Mouse (Mus musculus) neural tube, embryonic 11.5 days (tissue): ENCODE results near the gene Pcp4. TPM values are rescaled to one million over a fixed set of nuclear protein-coding genes. Genes with fewer than 3 reads are reported as not detected.

Experiments
- ATAC-seq: fragments of 200-750 bp; cut with Nextera tagmentation; 2 replicates; pipeline ENCODE4 v1.8.0; 2017; ENCODE audit warnings: moderate number of reproducible peaks, mild to moderate bottlenecking, moderate TSS enrichment, moderate library complexity; ENCODE audit not compliant: insufficient read depth, low FRiP score, low TSS enrichment
- DNase-seq: peaks from one replicate; pipeline ENCODE4 v3.0.0-alpha.2; 2015; ENCODE audit warnings: low spot score
- H3K27ac ChIP-seq: fragments of 300-500 bp; sonication (generic); 2 replicates; pipeline ENCODE4 v1.5.1; 2014; ENCODE audit warnings: low read depth, mild to moderate bottlenecking, low read length
- H3K27me3 ChIP-seq: fragments of 300-500 bp; sonication (generic); 2 replicates; pipeline ENCODE4 v1.6.1; 2014; ENCODE audit warnings: mild to moderate bottlenecking, low read length, mixed read lengths; ENCODE audit not compliant: control insufficient read depth, insufficient read depth
- H3K36me3 ChIP-seq: fragments of 300-500 bp; sonication (generic); 2 replicates; pipeline ENCODE4 v1.6.1; 2014; ENCODE audit warnings: mild to moderate bottlenecking, low read length, moderate library complexity, mixed read lengths; ENCODE audit not compliant: control insufficient read depth, insufficient read depth
- H3K4me1 ChIP-seq: fragments of 300-500 bp; sonication (generic); 2 replicates; pipeline ENCODE4 v1.6.1; 2014; ENCODE audit warnings: low read length, mixed read lengths; ENCODE audit not compliant: control insufficient read depth, insufficient read depth
- H3K4me2 ChIP-seq: fragments of 300-500 bp; sonication (generic); 2 replicates; pipeline ENCODE4 v1.6.1; 2014; ENCODE audit warnings: low read depth, mild to moderate bottlenecking, moderate library complexity
- H3K4me3 ChIP-seq: fragments of 300-500 bp; sonication (generic); 2 replicates; pipeline ENCODE4 v1.5.1; 2014; ENCODE audit warnings: low read depth, low read length
- H3K9ac ChIP-seq: fragments of 300-500 bp; sonication (generic); 2 replicates; pipeline ENCODE4 v1.6.1; 2014; ENCODE audit warnings: mild to moderate bottlenecking, low read length
- H3K9me3 ChIP-seq: fragments of 300-500 bp; sonication (generic); 2 replicates; pipeline ENCODE4 v1.6.1; 2016; ENCODE audit warnings: low read length; ENCODE audit not compliant: control insufficient read depth
- WGBS: fragments of 180-500 bp; shearing (Covaris S2); extraction: QIAGEN DNeasy Blood & Tissue Kit; methylation state at CpG from one replicate; pipeline ENCODE4 v1.1.7; 2014; 5-methylcytosine and 5-hydroxymethylcytosine counted together
- polyA plus RNA-seq: library from polyadenylated mRNA; unstranded; fragments of >200 nt; fragmentation: Nextera tagmentation; extraction: Ambion mirVana; gene quantifications from 2 replicates; pipeline ENCODE4 v1.2.1, GENCODE M21; 2014

The Pcp4 gene
- polyA plus RNA-seq, 1 experiment from 2014 or later, result 24.7 TPM

GRCm38 (mm10) chr16:96469640-96470039 is 2.2 kb downstream of the Pcp4 start:
- DNase-seq (no peak), ATAC-seq (no peak)
- Histone ChIP-seq H3K4me2 (no peak overlapping the region), H3K9me3 (no peaks in the 10 kb centered on the region), H3K4me1 (no peaks in the 10 kb centered on the region), H3K4me3 (no peak overlapping the region), H3K36me3 (no peaks in the 10 kb centered on the region), H3K9ac (no peak overlapping the region), H3K27ac (no peak overlapping the region), H3K27me3 (no peaks in the 10 kb centered on the region)
- 59% methylated on average over 4 of the region's 4 CpGs for WGBS

GRCm38 (mm10) chr16:96472361-96472760 is 5.0 kb downstream of the Pcp4 start:
- Histone ChIP-seq H3K9ac (no peak overlapping the region), H3K4me1 (no peaks in the 10 kb centered on the region), H3K27ac (no peak overlapping the region), H3K4me3 (no peak overlapping the region), H3K4me2 (no peak overlapping the region), H3K27me3 (no peaks in the 10 kb centered on the region), H3K36me3 (no peaks in the 10 kb centered on the region), H3K9me3 (no peaks in the 10 kb centered on the region)
- DNase-seq (no peak), ATAC-seq (no peak)
- WGBS, result 40% methylated on average over 5 of the region's 5 CpGs

GRCm38 (mm10) chr16:96472816-96473215 is 5.4 kb downstream of the Pcp4 start:
- H3K4me2 ChIP-seq, result no peak overlapping the region
- no peak overlapping the region for H3K9ac ChIP-seq
- 50% methylated on average over 7 of the region's 7 CpGs for WGBS
- no peaks in the 10 kb centered on the region for H3K27me3 ChIP-seq
- DNase-seq (peak; percentile 31), ATAC-seq (no peak)
- no peaks in the 10 kb centered on the region for H3K4me1 ChIP-seq
- H3K4me3 ChIP-seq, result no peak overlapping the region
- no peaks in the 10 kb centered on the region for H3K36me3 ChIP-seq
- H3K9me3 ChIP-seq, result no peaks in the 10 kb centered on the region
- no peak overlapping the region for H3K27ac ChIP-seq

GRCm38 (mm10) chr16:96474185-96474584 is 6.8 kb downstream of the Pcp4 start:
- H3K36me3 ChIP-seq, result no peaks in the 10 kb centered on the region
- H3K27me3 ChIP-seq, result no peaks in the 10 kb centered on the region
- DNase-seq, result no peak
- no peak for ATAC-seq
- H3K27ac ChIP-seq, result no peak overlapping the region
- H3K9ac ChIP-seq, result no peak overlapping the region
- H3K9me3 ChIP-seq, result no peaks in the 10 kb centered on the region
- H3K4me2 ChIP-seq, result no peak overlapping the region
- 64% methylated on average over 3 of the region's 3 CpGs for WGBS
- no peaks in the 10 kb centered on the region for H3K4me1 ChIP-seq
- H3K4me3 ChIP-seq, result no peak overlapping the region

- H3K27me3 ChIP-seq, result no peaks in the 10 kb centered on the region
- H3K4me1 ChIP-seq, result no peaks in the 10 kb centered on the region
- no peaks in the 10 kb centered on the region for H3K36me3 ChIP-seq
- H3K4me2 ChIP-seq, result no peak overlapping the region
- H3K4me3 ChIP-seq, result no peak overlapping the region
- DNase-seq (no peak), ATAC-seq (no peak)
- 93% methylated on average over 4 of the region's 4 CpGs for WGBS
- no peak overlapping the region for H3K9ac ChIP-seq
- no peak overlapping the region for H3K27ac ChIP-seq
- no peaks in the 10 kb centered on the region for H3K9me3 ChIP-seq
These were observed 14.4 kb downstream of the Pcp4 start for GRCm38 (mm10) chr16:96481791-96482190.

- WGBS, result 76% methylated on average over 11 of the region's 11 CpGs
- no peak for ATAC-seq
These were observed 19.7 kb downstream of the Pcp4 start for GRCm38 (mm10) chr16:96487007-96487684.

GRCm38 (mm10) chr16:96488038-96488437 is 20.6 kb downstream of the Pcp4 start:
- no peaks in the 10 kb centered on the region for H3K27me3 ChIP-seq
- no peak overlapping the region for H3K9ac ChIP-seq
- no peaks in the 10 kb centered on the region for H3K4me1 ChIP-seq
- DNase-seq (no peak), ATAC-seq (no peak)
- H3K4me3 ChIP-seq, result no peak overlapping the region
- H3K9me3 ChIP-seq, result no peaks in the 10 kb centered on the region
- no peak overlapping the region for H3K4me2 ChIP-seq
- H3K27ac ChIP-seq, result no peak overlapping the region
- no peaks in the 10 kb centered on the region for H3K36me3 ChIP-seq
- WGBS, result 79% methylated on average over 5 of the region's 5 CpGs

More at GRCm38 (mm10) chr16:96487007-96487684, 19.7 kb downstream of the Pcp4 start:
- H3K27ac ChIP-seq, result no peak overlapping the region
- H3K36me3 ChIP-seq, result no peaks in the 10 kb centered on the region
- no peaks in the 10 kb centered on the region for H3K27me3 ChIP-seq
- no peak for DNase-seq
- H3K4me1 ChIP-seq, result no peaks in the 10 kb centered on the region
- no peak overlapping the region for H3K4me3 ChIP-seq
- no peaks in the 10 kb centered on the region for H3K9me3 ChIP-seq
- no peak overlapping the region for H3K4me2 ChIP-seq
- H3K9ac ChIP-seq, result no peak overlapping the region

GRCm38 (mm10) chr16:96491530-96491929 is 24.1 kb downstream of the Pcp4 start:
- Histone ChIP-seq H3K36me3 (no peaks in the 10 kb centered on the region), H3K27ac (no peak overlapping the region), H3K9ac (no peak overlapping the region), H3K27me3 (no peaks in the 10 kb centered on the region), H3K4me3 (no peak overlapping the region), H3K9me3 (no peaks in the 10 kb centered on the region), H3K4me1 (no peaks in the 10 kb centered on the region), H3K4me2 (no peak overlapping the region)
- WGBS, result 92% methylated on average over 3 of the region's 3 CpGs
- no peak for ATAC-seq
- no peak for DNase-seq

- DNase-seq, result no peak
- H3K27me3 ChIP-seq, result no peaks in the 10 kb centered on the region
- no peaks in the 10 kb centered on the region for H3K36me3 ChIP-seq
- no peaks in the 10 kb centered on the region for H3K9me3 ChIP-seq
- peaks cover 3% of the 10 kb centered on the region; the same call in 1 of the 2 replicates for H3K4me1 ChIP-seq
- no peak overlapping the region for H3K27ac ChIP-seq
- WGBS, result 86% methylated on average over 6 of the region's 6 CpGs
- ATAC-seq, result no peak
- H3K4me3 ChIP-seq, result no peak overlapping the region
- no peak overlapping the region for H3K9ac ChIP-seq
- H3K4me2 ChIP-seq, result no peak overlapping the region
These were observed 26.7 kb downstream of the Pcp4 start for GRCm38 (mm10) chr16:96494079-96494478.
